Mouse (Mus musculus) olfactory bulb, adult 2 months (tissue): Measurements from ENCODE around the gene Il10rb. TPM values are rescaled to one million over a fixed set of nuclear protein-coding genes. Genes with fewer than 3 reads are reported as not detected.

Experiments used
- H3K27ac ChIP-seq: fragments of 200-500 bp; 2 replicates; pipeline ENCODE4 v1.5.1; 2012; ENCODE audit warnings: low read depth, low read length; ENCODE audit not compliant: insufficient read depth
- H3K4me1 ChIP-seq: fragments of 200-500 bp; 2 replicates; pipeline ENCODE4 v1.6.1; 2012; ENCODE audit warnings: low read length; ENCODE audit not compliant: control insufficient read depth, insufficient read depth
- H3K4me3 ChIP-seq: fragments of 200-500 bp; 2 replicates; pipeline ENCODE4 v1.5.1; 2012; ENCODE audit warnings: mild to moderate bottlenecking, low read depth, low read length, moderate library complexity; ENCODE audit not compliant: insufficient read depth
- CTCF ChIP-seq: fragments of 200-500 bp; IDR thresholded peaks from 2 replicates; pipeline ENCODE4 v1.5.1; 2012; ENCODE audit warnings: low read depth, mild to moderate bottlenecking, low read length, moderate library complexity; ENCODE audit not compliant: insufficient read depth
- POLR2A ChIP-seq: fragments of 200-500 bp; IDR thresholded peaks from 2 replicates; pipeline ENCODE4 v1.6.1; 2012; ENCODE audit warnings: mild to moderate bottlenecking, low read depth, low read length, moderate library complexity; ENCODE audit not compliant: insufficient read depth
- WGBS: fragments of 180-500 bp; shearing (Covaris S2); methylation state at CpG from one replicate; pipeline ENCODE4 v1.1.7; 2018; 5-methylcytosine and 5-hydroxymethylcytosine counted together
- polyA plus RNA-seq: library from polyadenylated mRNA; stranded (reverse); fragments of >200 nt; gene quantifications from 2 replicates; pipeline ENCODE4 v1.2.4, GENCODE M21; 2012; ENCODE audit warnings: low replicate concordance; ENCODE audit not compliant: missing spikeins, insufficient read depth, insufficient read length

Gene Il10rb
- not detected in 2 replicates for polyA plus RNA-seq

DNA sequence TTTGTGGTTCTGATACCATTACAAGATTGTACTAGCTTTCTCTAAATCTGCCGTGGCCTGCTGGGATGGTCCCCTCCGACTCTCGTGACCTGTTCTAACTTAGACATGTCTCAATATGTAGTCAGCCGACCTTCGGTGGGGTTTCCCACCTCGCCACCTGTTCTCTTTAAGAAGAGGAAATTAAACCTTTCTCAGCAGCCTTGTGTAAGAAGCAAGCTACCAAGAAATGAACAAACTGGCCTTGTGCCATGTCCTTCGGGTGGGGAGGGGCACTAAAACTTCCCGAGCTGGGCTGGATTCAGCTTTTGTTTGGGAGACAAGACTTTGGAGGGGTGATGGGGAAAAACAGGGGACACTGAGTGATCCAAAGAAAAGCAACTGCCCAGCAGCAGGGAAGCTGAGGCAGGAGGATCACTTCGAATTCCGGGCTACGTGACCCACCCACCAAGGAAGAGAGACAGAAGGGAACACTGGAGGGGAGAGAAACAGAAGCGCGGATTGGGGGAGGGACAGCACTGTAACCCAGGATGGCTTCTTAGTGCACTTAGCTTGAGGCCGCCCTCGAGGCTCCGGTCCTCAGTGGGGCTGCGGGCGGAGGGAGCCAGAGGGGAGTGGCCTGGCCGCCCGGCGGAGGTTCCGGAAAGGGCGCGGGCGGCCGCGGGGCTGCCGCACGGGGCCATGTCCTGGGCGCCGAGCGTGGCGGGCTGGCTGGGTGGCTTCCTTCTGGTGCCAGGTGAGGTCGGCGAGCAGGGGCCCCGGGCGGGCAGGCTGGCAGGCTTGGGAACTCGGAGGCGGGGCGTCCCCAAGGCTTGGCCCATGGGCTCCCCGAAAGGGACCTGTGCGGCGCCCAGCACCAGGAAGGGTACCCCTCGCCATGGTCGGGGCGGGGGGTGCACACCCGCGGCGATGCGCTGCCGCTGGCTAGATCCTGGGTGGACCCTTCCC lies at the start of gene Il10rb:
Gene Il10rb (plus strand): TSS at position 525 of the 945 bp plus-strand sequence.
- TF ChIP-seq CTCF (no peak), POLR2A (no peak)
- H3K4me1 ChIP-seq, result peaks cover 21% of the 10 kb centered on the region
- 6% methylated on average over 51 of the region's 51 CpGs for WGBS
- H3K4me3 ChIP-seq, result peak within 1 kb of the TSS; percentile 53
- H3K27ac ChIP-seq, result 0 out of 2 replicates have a peak within 1 kb of the TSS, but pooled peaks have one; percentile 8

DNA sequence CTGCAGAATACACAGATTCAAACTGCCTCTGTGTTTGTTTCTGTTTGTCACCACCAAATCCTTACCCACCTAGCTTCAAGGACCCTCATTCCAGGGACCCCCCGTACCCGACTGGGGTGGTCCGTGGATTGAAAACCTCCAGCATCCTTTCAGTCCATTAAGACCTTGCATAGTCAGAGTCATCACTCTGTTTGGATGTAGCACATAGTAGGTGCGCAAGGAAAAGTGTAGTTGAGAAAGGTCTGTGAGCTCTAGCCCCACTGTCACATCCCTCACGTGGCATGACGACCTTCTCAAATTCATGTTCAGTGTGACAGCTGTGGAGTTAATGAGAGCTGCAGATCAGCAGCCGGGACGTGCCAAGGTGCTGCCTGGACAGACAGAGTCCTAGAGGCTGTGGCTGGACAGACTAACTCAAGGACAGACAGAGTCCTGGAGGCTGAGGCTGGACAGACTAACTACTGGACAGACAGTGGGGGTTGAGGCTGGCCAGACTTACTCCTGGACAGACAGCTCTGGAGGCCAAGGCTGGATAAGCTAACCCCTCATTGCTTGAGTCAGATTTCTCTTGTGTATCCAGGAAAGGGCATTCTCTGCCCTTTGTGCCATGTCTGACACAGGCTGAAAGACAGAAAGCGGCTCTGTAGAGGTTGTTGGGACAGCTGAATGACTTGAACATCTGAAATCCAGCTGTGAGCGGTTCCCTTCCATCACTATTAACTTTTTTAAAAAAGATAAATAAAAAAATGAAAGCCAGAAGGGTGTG lies 49.0 kb upstream of the Il10rb start:
- TF ChIP-seq CTCF (no peak), POLR2A (no peak)
- WGBS, result 84% methylated on average over 10 of the region's 10 CpGs
- H3K4me1 ChIP-seq, result no peaks in the 10 kb centered on the region
- H3K27ac ChIP-seq, result no peak overlapping the region
- no peak overlapping the region for H3K4me3 ChIP-seq

DNA sequence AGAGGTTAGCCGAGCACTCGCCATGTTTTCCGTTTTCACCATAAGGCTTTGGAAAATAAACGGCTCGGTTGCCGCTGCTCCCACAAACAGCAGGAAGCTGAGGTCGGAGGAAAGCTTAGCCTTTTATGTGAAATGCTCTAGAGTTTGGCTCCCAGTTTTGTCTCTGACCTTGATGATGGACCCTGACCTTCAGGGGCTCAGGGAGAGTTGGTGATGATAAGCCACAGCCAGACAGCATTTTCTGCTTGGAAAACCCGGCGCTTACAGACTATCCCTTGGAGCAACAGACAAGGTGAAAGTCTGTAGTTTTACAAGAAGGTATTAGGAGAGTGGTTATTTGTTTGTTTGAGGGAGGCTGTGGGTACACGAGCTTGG lies 48.5 kb upstream of the Il10rb start:
- 69% methylated on average over 10 of the region's 10 CpGs for WGBS
- Histone ChIP-seq H3K4me3 (no peak overlapping the region), H3K27ac (no peak overlapping the region), H3K4me1 (no peaks in the 10 kb centered on the region)
- TF ChIP-seq CTCF (no peak), POLR2A (no peak)

DNA sequence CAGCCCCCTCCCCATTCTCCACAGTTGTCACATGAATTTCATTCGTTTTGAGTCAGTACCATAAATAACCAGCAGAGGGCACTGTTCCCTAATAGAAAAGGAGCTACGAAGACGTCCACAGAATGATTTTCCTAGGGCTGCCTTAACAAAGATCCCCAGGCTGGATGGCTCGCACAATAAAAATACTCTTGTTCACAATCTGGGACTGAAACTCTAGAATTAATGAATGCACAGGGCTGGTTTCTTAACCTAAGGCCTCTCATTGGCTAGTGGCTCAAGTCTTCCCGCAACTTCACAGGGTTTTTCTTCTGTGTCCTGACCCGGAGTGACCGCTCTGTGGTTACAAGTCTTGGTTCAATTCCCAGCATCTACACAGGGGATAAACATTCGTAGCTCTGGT lies 47.4 kb upstream of the Il10rb start:
- 28% methylated on average over 8 of the region's 8 CpGs for WGBS
- no peak overlapping the region for H3K27ac ChIP-seq
- H3K4me1 ChIP-seq, result no peaks in the 10 kb centered on the region
- TF ChIP-seq POLR2A (no peak), CTCF (no peak)
- no peak overlapping the region for H3K4me3 ChIP-seq

DNA sequence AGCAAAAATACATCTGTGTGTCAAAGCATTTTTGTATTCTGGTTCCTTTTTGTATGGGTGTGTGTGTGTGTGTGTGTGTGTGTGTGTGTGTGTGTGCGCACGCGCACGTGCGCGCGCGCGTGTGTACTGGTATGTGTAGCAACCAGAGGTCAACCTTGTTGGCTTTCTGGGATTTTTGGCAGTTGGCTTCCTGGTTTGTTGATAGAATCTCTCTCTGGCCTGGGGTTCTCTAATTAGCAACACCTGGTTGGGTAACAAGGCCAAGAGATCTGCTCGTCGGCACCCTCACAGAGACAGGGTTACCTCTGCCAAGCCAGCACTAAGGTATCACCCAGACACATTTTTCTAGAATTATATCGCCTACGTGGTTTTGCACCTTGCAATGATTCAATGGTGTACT lies 46.4 kb upstream of the Il10rb start:
- H3K4me1 ChIP-seq, result no peaks in the 10 kb centered on the region
- no peak overlapping the region for H3K27ac ChIP-seq
- no peak for TF ChIP-seq CTCF
- TF ChIP-seq POLR2A, result no peak
- H3K4me3 ChIP-seq, result no peak overlapping the region
- WGBS, result 92% methylated on average over 13 of the region's 13 CpGs

DNA sequence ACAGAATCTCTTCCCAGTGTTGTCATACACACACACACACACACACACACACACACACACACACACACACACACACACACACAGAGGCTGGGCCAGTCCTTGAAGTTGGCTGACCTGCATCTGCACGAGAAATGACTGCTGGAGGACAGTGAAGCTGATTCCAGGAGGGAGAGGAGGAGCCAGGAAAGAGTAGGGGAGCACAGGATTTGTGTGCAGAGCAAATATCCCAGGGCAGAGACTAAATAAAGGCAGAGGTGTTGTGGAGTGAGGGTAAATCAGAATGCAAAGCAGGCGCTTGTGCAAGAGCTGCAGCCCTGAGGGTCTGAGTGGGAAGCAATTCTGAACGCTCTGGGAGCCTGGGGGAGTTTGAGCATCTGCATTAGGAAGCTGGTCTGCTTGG lies 45.8 kb upstream of the Il10rb start:
- no peak overlapping the region for H3K4me3 ChIP-seq
- TF ChIP-seq CTCF, result no peak
- no peak for TF ChIP-seq POLR2A
- 78% methylated on average over 3 of the region's 3 CpGs for WGBS
- H3K27ac ChIP-seq, result no peak overlapping the region
- H3K4me1 ChIP-seq, result no peaks in the 10 kb centered on the region

DNA sequence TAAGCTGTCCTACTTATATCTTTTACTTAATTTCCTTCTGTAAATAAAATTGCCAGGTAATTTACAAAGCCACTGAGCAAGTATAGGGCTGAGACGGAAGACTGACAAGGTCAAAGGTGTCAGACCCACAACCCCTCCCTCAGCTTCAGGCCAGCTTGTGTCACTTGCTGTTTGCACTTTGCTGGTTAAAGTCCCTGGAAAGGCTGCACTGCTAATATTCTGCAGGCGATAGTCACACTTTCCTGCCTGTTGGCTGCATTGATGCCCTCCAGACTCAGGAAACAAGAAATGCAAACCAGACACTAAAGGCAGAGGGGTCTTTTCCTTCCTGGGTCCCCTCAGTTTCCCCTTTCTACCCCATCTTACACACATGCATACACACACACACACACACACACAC lies 44.0 kb upstream of the Il10rb start:
- Histone ChIP-seq H3K4me3 (no peak overlapping the region), H3K27ac (no peak overlapping the region), H3K4me1 (no peaks in the 10 kb centered on the region)
- TF ChIP-seq CTCF (no peak), POLR2A (no peak)
- WGBS, result 95% methylated on average over 2 of the region's 2 CpGs

DNA sequence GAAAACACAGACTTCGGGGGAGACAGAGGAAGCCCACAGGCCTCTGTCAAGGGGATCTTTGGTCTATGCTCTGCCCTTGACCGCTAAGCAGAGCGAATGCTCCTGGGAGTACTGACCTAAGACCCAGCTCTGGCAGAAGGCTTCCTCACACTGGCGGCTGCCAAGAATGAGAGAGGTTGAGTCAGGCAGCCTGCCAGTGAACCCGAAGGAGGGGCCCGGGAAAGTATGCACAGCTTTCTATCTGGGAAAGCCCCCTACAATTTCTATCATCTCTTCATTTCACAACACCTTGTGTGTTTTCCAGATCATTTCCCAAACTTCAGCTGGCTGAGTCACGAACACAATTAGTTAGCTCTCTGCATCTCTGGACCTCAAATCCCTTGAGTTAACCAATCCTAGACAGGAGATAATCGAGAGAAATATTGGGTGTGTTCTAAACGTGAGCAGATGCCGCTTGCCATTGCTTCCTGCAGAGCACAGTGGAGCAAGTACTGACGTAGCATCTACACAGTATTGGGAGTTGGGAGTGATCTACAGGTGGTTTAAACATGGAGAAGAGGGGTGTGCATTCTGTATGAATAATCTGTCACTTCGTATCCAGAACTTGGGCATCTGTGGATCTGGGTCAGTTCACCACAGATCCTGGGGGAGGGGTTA lies 43.2 kb upstream of the Il10rb start:
- no peak overlapping the region for H3K27ac ChIP-seq
- no peaks in the 10 kb centered on the region for H3K4me1 ChIP-seq
- H3K4me3 ChIP-seq, result no peak overlapping the region
- 48% methylated on average over 12 of the region's 12 CpGs for WGBS
- TF ChIP-seq POLR2A, result no peak
- no peak for TF ChIP-seq CTCF

DNA sequence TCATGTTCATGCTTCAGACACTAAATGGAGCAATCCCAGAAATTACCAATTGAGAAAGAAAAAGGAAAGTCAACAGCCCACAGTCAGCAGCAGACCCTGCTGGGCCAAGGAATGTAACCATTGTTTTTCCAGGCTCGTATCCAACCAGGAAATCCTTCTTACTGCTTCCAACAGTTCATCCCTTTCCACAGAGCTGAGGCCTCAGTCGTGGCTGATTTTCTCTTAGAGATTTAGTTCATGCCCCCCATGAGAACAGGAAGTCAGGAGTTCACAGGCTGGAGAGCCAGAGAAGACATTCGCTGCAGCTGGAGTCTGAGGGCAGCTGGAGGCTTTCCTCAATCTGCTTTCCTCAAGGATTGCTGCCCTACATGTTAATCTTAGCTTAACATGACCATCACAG lies 42.5 kb upstream of the Il10rb start:
- no peaks in the 10 kb centered on the region for H3K4me1 ChIP-seq
- no peak overlapping the region for H3K4me3 ChIP-seq
- no peak overlapping the region for H3K27ac ChIP-seq
- TF ChIP-seq POLR2A (no peak), CTCF (no peak)
- 63% methylated on average over 3 of the region's 3 CpGs for WGBS
